Mouse (Mus musculus) G1E (cell line): ENCODE measurements at regions not wholly inside any gene's neighbourhood (a gene's known extent, or its start where the extent isn't known, plus 50 kb on each side); places are given as distances from the start of the nearest gene placed in this dataset.

Experiments used
- ATAC-seq: 2 replicates; pipeline ENCODE4 v1.8.0; 2016; ENCODE audit warnings: mild to moderate bottlenecking; ENCODE audit not compliant: insufficient number of reproducible peaks, poor library complexity, low FRiP score, severe bottlenecking; ENCODE audit errors: extremely low read depth
- DNase-seq: peaks from one replicate; pipeline ENCODE4 v3.0.0; 2012; ENCODE audit warnings: low spot score
- H3K27me3 ChIP-seq: 2 replicates; pipeline ENCODE4 v1.6.1; 2012; ENCODE audit warnings: mild to moderate bottlenecking, low read length, inconsistent platforms; ENCODE audit not compliant: insufficient read depth
- H3K36me3 ChIP-seq: replicated peaks from 2 replicates; pipeline ENCODE3; 2012; ENCODE audit warnings: mild to moderate bottlenecking, inconsistent platforms
- H3K4me1 ChIP-seq: 2 replicates; pipeline ENCODE4 v1.6.1; 2012; ENCODE audit warnings: low read depth, low read length, inconsistent platforms, mixed read lengths; ENCODE audit not compliant: insufficient read depth
- H3K4me3 ChIP-seq: 2 replicates; pipeline ENCODE4 v1.5.1; 2012; ENCODE audit warnings: low read depth, mild to moderate bottlenecking, inconsistent platforms, low read length, moderate library complexity, mixed read lengths
- H3K9me3 ChIP-seq: replicated peaks from 2 replicates; pipeline ENCODE4 v1.6.1; 2012; ENCODE audit warnings: inconsistent platforms
- CTCF ChIP-seq: IDR thresholded peaks from 2 replicates; pipeline ENCODE4 v1.5.1; 2012; ENCODE audit warnings: low read depth, low read length, inconsistent platforms, mixed read lengths
- GATA1 ChIP-seq: IDR thresholded peaks from 2 replicates; pipeline ENCODE4 v1.6.1; 2012; ENCODE audit warnings: borderline replicate concordance, low read length, inconsistent platforms, mixed read lengths
- GATA2 ChIP-seq: IDR thresholded peaks from 2 replicates; pipeline ENCODE4 v1.6.1; 2012; ENCODE audit warnings: low read depth, low read length, inconsistent platforms, borderline replicate concordance
- POLR2AphosphoS5 ChIP-seq: IDR thresholded peaks from 2 replicates; pipeline ENCODE4 v1.6.1; 2012; ENCODE audit warnings: low read depth, low read length, inconsistent platforms; ENCODE audit not compliant: insufficient replicate concordance
- TAL1 ChIP-seq: conservative IDR thresholded peaks from 2 replicates; pipeline ENCODE4 v1.6.1; 2012; ENCODE audit warnings: low read depth, low read length, inconsistent platforms, mixed read lengths

- ATAC-seq (no peak), DNase-seq (no peak)
- no peaks in the 10 kb centered on the region for H3K36me3 ChIP-seq
- H3K4me1 ChIP-seq, result no peaks in the 10 kb centered on the region
- H3K9me3 ChIP-seq, result peaks cover 28% of the 10 kb centered on the region
- TF ChIP-seq POLR2AphosphoS5 (no peak), CTCF (no peak), TAL1 (no peak), GATA1 (no peak)
- no peak overlapping the region for H3K4me3 ChIP-seq
- H3K27me3 ChIP-seq, result no peaks in the 10 kb centered on the region
Measured at GRCm38 (mm10) chr9:115465326-115465725, 155.1 kb upstream of the Stt3b start.

- Histone ChIP-seq H3K4me1 (no peaks in the 10 kb centered on the region), H3K36me3 (no peaks in the 10 kb centered on the region), H3K27me3 (no peaks in the 10 kb centered on the region), H3K9me3 (peaks cover 43% of the 10 kb centered on the region), H3K4me3 (no peak overlapping the region)
- ATAC-seq, result no peak
- no peak for DNase-seq
- TF ChIP-seq CTCF (no peak), TAL1 (no peak), POLR2AphosphoS5 (no peak), GATA1 (no peak), GATA2 (no peak)
Measured at GRCm38 (mm10) chr9:115468641-115469040, 158.4 kb upstream of the Stt3b start.

- Histone ChIP-seq H3K36me3 (no peaks in the 10 kb centered on the region), H3K27me3 (no peaks in the 10 kb centered on the region), H3K4me3 (no peak overlapping the region), H3K4me1 (no peaks in the 10 kb centered on the region), H3K9me3 (peaks cover 54% of the 10 kb centered on the region)
- ATAC-seq (no peak), DNase-seq (no peak)
- TF ChIP-seq GATA1 (no peak), TAL1 (no peak), CTCF (no peak)
Measured at GRCm38 (mm10) chr9:115471582-115471981, 161.4 kb upstream of the Stt3b start.

GRCm38 (mm10) chr9:115473037-115473436, 162.8 kb upstream of the Stt3b start:
- Histone ChIP-seq H3K36me3 (no peaks in the 10 kb centered on the region), H3K9me3 (peaks cover 57% of the 10 kb centered on the region), H3K4me1 (no peaks in the 10 kb centered on the region), H3K27me3 (no peaks in the 10 kb centered on the region), H3K4me3 (no peak overlapping the region)
- TF ChIP-seq POLR2AphosphoS5 (no peak), GATA2 (no peak), GATA1 (no peak), TAL1 (no peak), CTCF (no peak)
- DNase-seq (no peak), ATAC-seq (no peak)

GRCm38 (mm10) chr9:115473847-115474246, 163.6 kb upstream of the Stt3b start:
- no peak for TF ChIP-seq GATA2
- no peak for TF ChIP-seq POLR2AphosphoS5
- no peak for TF ChIP-seq TAL1
- TF ChIP-seq GATA1, result no peak
- TF ChIP-seq CTCF, result no peak
- no peak for ATAC-seq
- no peak overlapping the region for H3K4me3 ChIP-seq
- no peaks in the 10 kb centered on the region for H3K4me1 ChIP-seq
- H3K9me3 ChIP-seq, result peaks cover 58% of the 10 kb centered on the region
- DNase-seq, result no peak
- H3K36me3 ChIP-seq, result no peaks in the 10 kb centered on the region
- H3K27me3 ChIP-seq, result no peaks in the 10 kb centered on the region

- no peaks in the 10 kb centered on the region for H3K27me3 ChIP-seq
- H3K36me3 ChIP-seq, result no peaks in the 10 kb centered on the region
- H3K9me3 ChIP-seq, result peaks cover 58% of the 10 kb centered on the region
- DNase-seq (no peak), ATAC-seq (no peak)
- H3K4me1 ChIP-seq, result no peaks in the 10 kb centered on the region
- no peak for TF ChIP-seq GATA1
- no peak for TF ChIP-seq POLR2AphosphoS5
- no peak for TF ChIP-seq CTCF
- TF ChIP-seq GATA2, result no peak
- no peak for TF ChIP-seq TAL1
- no peak overlapping the region for H3K4me3 ChIP-seq
Measured at GRCm38 (mm10) chr9:115474342-115474741, 164.1 kb upstream of the Stt3b start.

GRCm38 (mm10) chr9:115476205-115476604, 166.0 kb upstream of the Stt3b start:
- H3K9me3 ChIP-seq, result peaks cover 64% of the 10 kb centered on the region
- H3K27me3 ChIP-seq, result no peaks in the 10 kb centered on the region
- no peaks in the 10 kb centered on the region for H3K4me1 ChIP-seq
- TF ChIP-seq GATA1 (no peak), GATA2 (no peak), TAL1 (no peak), CTCF (no peak), POLR2AphosphoS5 (no peak)
- no peak for DNase-seq
- no peak for ATAC-seq
- H3K36me3 ChIP-seq, result no peaks in the 10 kb centered on the region
- no peak overlapping the region for H3K4me3 ChIP-seq
